Mouse (Mus musculus) neural tube, embryonic 10.5 days (tissue): ENCODE results near the gene Mapkap1.
A peak's percentile ranks its signal among the peaks of the same experiment; 100 is the strongest.

Experiments
- DNase-seq: peaks from one replicate; pipeline ENCODE4 v3.0.0-alpha.2; 2017; ENCODE audit warnings: low spot score; ENCODE audit errors: extremely low spot score

Mapkap1 gene

GRCm38 (mm10) chr2:34530042-34530441 lies 123.5 kb downstream of the Mapkap1 start:
- no peak for DNase-seq

DNA sequence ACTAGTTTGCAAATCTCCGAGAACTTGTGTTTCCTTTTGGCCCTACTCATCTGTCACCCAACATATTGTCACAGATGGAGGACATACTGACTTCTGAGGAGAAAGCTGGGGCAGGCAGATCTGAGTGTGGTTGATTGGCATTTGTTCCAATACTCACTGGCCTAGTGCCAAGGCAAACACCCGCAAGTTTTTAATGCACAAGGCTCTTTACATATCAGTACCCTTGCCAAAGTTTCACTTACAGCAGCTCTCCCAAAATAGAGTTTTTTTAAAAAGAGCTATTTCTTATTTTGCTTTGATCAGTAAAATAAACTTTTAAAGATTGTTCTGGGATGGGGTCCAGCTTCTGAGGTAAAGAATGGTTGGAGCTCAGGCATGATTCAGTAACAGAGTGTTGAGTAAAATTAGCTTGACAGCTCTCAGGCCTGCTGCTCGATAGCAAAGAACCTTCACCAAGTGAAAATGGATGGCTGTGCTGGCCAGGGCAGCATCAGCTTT lies 125.3 kb downstream of the Mapkap1 start:
- no peak for DNase-seq

GRCm38 (mm10) chr2:34532394-34532793 lies 125.8 kb downstream of the Mapkap1 start:
- DNase-seq: no peak

GRCm38 (mm10) chr2:34533281-34533680 lies 126.7 kb downstream of the Mapkap1 start:
- no peak for DNase-seq

DNA sequence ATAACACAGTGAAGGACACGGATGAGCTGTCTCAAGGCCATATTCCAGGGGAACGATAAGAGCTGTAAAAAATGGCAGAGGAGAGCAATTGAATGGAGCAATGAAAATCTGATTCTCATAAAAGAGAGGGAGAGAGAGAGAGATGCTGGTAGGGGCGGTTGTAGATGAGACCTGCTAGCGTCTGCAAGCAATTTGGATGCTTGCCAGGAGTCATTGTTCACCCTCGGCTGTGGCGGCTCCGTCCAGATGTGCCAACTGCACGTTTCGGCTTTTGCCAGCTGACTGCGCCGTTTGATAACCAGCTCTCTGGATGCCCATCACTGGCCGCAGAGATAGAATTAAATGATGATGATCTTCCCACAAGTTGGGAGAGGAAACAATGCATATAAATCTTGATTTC lies 128.4 kb downstream of the Mapkap1 start:
- no peak for DNase-seq

- DNase-seq: no peak
Measured at GRCm38 (mm10) chr2:34537356-34537755, 130.8 kb downstream of the Mapkap1 start.

DNA sequence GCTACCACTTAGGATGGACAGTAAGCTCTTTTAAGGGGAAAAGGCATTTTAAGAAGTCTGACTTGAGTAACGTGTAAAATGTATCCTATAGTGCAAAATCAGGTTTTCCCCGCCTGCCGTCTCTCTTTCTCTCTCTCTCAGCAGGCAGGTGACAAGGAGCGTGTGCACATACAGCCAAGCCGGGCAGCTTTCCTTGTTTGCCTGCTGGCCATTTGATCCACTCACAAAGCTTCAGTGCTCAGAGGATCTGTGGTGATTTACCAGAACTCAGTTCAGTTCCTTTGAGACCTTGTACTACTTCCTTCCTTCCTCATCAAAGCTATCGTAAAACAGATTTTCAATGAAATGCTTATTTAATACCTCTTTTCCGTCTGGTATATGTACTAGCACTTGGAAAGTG lies 137.0 kb downstream of the Mapkap1 start:
- DNase-seq: no peak

DNA sequence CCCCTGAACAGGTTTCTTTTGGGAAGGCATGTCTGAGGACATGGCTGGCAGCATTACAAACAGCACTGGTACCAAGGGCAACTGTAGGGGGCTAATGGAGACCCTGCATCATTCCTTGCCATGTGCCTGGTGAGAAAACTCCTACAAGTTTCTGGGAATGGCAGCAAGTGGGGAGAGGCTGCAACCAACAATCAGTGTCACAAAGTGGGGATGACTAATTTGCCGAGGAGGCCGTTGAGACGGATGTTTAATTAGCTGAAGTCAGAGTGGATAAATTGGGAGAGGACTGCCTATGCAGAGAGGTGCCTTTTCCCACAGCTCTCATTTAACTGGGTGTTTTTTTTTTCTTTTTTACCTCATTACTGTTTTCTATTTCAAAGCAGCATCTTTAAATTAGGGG lies 137.4 kb downstream of the Mapkap1 start:
- no peak for DNase-seq

DNA sequence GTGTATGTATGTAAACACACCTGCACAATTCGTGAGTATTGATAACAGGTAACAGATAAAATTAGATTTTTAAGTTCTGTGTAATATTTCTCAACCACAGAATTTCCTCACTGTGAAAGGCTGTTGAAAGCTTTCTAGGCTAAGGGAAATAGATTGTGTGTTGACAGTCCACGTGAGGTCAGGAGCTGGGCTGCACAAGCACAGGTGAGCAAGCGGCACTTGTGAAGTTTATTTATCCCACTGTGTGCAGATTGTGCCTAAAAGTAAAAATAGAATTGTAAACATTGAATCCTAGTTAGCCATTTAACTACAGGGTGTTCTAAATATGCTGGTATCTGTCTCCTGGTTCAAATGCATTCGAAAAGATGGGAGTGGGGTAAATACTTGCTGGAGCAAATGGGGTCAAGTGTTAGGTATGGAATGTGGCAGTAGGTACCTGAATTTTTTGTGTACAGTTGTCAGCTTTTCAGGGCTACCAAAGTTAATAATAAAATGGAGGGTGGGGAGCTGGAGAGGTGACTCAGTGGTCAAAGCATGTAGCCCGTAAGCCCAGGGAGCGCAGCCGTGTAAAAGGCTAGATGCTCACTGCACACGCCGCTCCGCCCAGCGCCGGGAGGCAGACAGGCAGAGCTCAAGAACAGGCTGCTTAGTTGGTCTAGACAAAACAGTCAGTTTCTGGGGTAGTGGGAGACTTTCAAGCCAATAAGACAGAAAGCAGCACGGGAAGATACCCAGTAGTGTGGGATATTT lies 138.2 kb downstream of the Mapkap1 start:
- no peak for DNase-seq

DNA sequence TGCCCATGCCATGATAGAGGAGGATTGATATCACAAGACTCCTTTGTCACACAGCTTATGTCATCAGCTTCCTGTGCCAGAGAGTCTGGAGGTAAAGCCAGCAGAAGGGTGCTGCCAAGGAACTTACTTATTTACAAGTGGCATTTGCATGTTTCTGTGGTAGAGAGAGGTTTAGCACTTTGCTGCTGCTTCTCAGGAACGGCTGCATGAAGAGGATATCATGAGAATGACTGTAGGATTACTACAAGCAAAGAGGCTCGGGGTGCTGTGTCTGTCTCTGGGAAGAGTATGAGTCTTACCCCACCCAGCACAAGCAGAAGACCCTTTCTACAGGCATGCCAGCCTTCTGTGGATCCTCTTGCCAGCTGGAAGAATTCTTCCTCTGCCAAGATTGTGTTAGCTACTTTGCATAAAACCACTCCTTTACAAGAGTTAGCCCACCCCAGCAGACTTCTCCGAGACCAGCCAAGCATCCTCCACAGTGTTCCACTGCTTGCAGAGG lies 139.7 kb downstream of the Mapkap1 start:
- DNase-seq: no peak

DNA sequence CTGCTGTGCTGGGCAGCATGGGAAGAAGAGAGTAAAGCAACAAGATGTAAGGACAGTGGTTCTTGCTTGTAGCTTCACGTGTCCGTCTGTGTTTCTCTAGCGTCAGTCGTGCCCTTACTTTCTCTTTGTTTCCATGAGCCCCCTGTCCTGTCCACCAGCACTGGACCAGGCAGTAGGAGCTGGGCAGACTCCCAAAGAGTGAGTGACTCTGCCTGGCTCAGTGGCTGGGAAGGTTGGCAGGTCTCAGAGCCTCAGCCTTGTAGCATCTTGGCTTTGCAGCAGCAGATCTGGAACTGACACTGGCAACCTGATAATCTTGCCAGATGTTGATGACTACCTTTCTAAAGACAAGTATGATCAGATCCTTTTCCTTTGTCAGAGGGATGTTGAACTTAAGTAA lies 140.9 kb downstream of the Mapkap1 start:
- DNase-seq: no peak

- no peak for DNase-seq
Measured at GRCm38 (mm10) chr2:34548961-34549360, 142.4 kb downstream of the Mapkap1 start.

DNA sequence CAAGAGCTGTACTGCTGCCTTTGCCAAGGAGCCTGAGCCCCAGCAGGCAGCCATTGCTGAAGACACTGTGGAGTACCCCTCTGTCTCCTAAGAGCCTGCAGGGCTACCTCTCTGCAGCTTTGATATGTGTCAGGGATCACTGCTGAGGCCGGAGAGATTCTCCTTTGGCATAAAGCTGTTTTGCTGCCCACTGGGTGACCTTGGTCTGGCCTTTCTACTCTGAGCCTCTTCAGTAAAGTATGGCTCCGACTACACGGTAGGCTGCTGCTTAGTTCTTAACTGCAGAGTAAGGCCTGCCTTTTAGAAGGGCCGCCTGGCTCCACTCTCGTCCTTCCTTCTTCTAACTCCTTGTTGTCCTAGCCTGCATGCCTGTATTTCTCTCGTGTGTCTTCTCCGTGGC lies 142.9 kb downstream of the Mapkap1 start:
- no peak for DNase-seq

DNA sequence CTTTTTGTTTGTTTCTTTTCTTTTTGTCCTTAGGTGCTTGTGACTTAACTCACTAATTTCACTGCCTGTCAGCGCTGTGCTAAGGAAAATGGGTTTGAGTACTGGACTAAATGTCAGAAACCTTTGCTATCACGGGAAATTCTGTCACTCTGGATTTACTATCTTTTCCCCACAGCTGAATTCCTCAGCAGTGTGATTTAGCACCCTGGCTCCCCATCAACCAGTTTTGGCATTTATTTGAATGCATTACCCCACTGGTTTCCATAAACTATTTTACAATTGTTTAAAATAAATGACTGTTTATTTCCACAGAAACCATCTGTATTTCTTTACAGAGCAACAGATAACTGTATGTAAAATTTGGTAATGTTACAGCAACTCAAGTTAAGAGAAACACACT lies 146.2 kb downstream of the Mapkap1 start:
- DNase-seq: no peak

DNA sequence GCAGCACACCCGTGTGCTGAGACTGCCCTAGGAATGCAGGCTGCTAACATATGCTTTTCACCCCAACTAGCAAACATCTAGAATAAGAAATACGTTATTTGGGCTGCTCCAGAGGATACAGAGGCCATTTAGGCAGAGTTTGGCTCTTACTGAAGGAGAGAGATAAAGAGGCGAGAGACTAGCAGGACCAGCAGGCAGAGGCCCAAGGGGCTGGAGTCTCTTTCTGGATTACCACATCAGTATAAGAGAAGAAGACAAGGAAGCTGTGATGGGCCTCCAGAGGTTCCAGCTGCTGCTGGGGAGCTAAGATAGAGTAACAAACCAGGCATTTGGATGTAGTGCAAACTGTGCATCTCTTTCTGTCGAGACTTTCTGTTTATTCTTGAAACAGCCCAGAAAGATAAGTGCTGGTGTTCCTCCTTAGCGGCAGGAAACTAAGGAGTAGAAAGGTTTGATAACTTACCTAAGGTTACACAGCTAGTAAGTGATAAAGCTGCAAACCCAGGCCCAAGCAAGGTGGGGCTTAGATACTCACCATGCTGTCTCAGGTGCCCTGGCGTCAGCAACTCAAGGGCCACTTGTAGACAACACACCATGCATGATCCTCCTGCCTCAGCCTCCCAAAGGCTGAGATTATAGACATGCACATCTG lies 147.1 kb downstream of the Mapkap1 start:
- DNase-seq: no peak

- no peak for DNase-seq
Measured at GRCm38 (mm10) chr2:34560146-34560545, 153.6 kb downstream of the Mapkap1 start.

DNA sequence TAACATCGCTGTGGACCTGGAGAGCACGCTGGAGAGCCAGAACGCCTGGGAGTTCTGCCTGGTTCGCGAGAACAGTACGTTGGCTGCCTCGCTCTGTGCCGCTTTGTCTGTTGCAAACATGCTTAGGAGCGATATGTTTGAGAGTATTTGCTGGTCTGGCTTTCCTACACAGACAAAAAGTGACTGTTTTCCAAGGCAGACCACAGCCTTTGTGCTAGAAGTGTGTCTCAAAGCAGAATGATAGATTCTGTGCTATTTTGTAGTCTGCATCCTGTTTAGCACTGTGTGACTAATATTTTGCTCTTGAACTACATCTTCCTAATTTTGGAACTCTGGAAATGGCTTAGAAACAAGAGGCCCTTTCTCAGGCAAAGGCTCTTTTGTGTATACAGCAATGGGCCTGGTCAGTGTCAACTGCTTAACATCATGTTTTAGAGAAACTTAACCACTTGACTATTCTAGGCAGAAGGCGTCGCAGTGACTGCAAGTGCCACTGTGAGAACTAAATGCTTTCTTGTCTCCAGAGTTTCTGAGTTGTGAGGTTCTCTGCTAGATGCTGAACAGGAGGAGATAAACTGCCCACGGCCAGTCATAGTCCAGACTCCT lies 156.6 kb downstream of the Mapkap1 start:
- DNase-seq: no peak

- DNase-seq: no peak
Measured at GRCm38 (mm10) chr2:34563865-34564264, 157.3 kb downstream of the Mapkap1 start.

- DNase-seq: no peak
Measured at GRCm38 (mm10) chr2:34566146-34566545, 159.6 kb downstream of the Mapkap1 start.

GRCm38 (mm10) chr2:34566601-34567000 lies 160.0 kb downstream of the Mapkap1 start:
- no peak for DNase-seq

DNA sequence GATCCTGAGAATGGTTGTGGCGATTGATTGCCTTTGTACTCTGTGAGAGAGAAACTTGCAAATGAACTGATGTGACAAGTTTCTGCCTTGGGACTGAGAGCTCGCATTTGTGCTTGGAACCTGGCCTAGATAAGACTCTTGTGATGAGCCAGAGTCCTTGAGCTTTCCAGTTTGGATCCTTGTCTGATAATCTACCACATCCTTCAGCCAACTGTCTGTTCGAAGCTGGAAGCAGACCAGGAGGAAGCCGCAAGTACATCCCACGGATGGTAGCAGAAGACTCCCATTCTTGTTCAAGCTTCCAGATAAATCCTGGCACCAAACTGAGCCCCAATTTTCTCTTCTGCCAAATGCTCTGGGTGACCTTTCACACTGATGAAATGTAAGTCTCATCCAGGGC lies 162.6 kb downstream of the Mapkap1 start:
- no peak for DNase-seq

- DNase-seq: peak; percentile 28
Measured at GRCm38 (mm10) chr2:34570378-34570777, 163.8 kb downstream of the Mapkap1 start.
